Mouse (Mus musculus) stomach, embryonic 16.5 days (tissue): Measurements from ENCODE around the gene Ttc32. TPM values are rescaled to one million over a fixed set of nuclear protein-coding genes. Genes with fewer than 3 reads are reported as not detected.

Source experiments
- ATAC-seq: fragments of 200-750 bp; cut with Nextera tagmentation; 2 replicates; pipeline ENCODE4 v1.8.0; 2017; ENCODE audit warnings: moderate number of reproducible peaks, moderate TSS enrichment; ENCODE audit not compliant: insufficient read depth, low FRiP score
- H3K27ac ChIP-seq: fragments of 300-500 bp; sonication (generic); 2 replicates; pipeline ENCODE4 v1.5.1; 2014; ENCODE audit warnings: low read length
- H3K27me3 ChIP-seq: fragments of 300-500 bp; sonication (generic); 2 replicates; pipeline ENCODE4 v1.6.1; 2014; ENCODE audit warnings: low read length, control low read depth, mixed read lengths; ENCODE audit not compliant: control insufficient read depth, insufficient read depth
- H3K36me3 ChIP-seq: fragments of 300-500 bp; sonication (generic); 2 replicates; pipeline ENCODE4 v1.6.1; 2014; ENCODE audit warnings: low read length; ENCODE audit not compliant: control insufficient read depth, insufficient read depth
- H3K4me1 ChIP-seq: fragments of 300-500 bp; sonication (generic); 2 replicates; pipeline ENCODE4 v1.6.1; 2014; ENCODE audit warnings: low read length, control low read depth, mixed read lengths; ENCODE audit not compliant: control insufficient read depth, insufficient read depth
- H3K4me2 ChIP-seq: fragments of 300-500 bp; sonication (generic); 2 replicates; pipeline ENCODE4 v1.6.1; 2014; ENCODE audit warnings: low read depth, low read length, mixed read lengths
- H3K4me3 ChIP-seq: fragments of 300-500 bp; sonication (generic); replicated peaks from 2 replicates; pipeline ENCODE4 v1.5.1; 2014; ENCODE audit warnings: mild to moderate bottlenecking, low read length
- H3K9ac ChIP-seq: fragments of 300-500 bp; sonication (generic); 2 replicates; pipeline ENCODE4 v1.6.1; 2014; ENCODE audit warnings: low read length
- H3K9me3 ChIP-seq: fragments of 300-500 bp; sonication (generic); replicated peaks from 2 replicates; pipeline ENCODE4 v1.6.1; 2016; ENCODE audit warnings: low read length, control low read depth; ENCODE audit not compliant: control insufficient read depth
- WGBS: fragments of 180-500 bp; shearing (Covaris S2); extraction: QIAGEN DNeasy Blood & Tissue Kit; methylation state at CpG from one replicate; pipeline ENCODE4 v1.1.7; 2014; 5-methylcytosine and 5-hydroxymethylcytosine counted together
- polyA plus RNA-seq: library from polyadenylated mRNA; unstranded; fragments of >200 nt; fragmentation: Nextera tagmentation; extraction: Ambion mirVana; gene quantifications from 2 replicates; pipeline ENCODE4 v1.2.1, GENCODE M21; 2015

The Ttc32 gene
- polyA plus RNA-seq = 19.3 and 21.3 TPM in 2 replicates

DNA sequence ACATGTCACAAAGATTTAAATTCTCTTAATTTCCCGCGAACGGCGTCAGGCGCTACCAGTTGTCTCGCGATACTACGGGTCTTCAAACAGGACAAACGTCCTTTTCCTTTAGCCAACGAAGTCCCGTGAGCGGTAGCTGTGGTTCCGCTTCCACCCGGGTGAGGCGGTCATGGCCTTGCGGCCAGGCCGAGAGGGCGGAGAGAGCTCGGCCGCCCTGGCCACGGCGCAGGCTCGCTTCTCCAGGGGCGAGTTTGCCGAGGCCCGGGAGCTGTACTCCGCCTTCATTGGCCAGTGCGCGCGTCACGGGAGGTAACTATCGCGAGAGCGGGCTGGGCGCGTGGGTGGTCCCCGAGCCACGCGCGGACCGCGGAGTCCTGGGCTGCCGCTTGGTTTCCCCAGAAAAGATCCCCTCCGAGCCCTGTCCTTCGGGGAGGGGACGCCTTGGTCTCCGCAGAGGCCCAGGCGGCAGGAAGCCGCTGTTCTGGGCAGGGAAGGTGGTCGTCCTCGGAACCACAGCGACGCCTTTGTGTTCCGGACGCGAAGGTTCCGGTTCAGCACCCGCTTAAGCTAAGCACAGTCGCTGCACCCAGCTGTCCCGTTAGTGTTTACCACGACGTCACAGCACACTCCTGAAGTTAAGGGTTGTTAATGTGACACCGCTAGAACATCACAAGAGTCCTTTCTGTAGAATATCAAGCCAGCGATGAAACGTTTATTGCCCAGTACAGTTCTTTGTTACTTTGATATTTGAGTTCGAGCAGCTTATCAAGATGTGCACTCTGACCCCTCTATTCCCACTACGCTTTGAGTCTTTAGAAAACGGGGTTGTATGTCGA is at the start of gene Ttc32:
Gene Ttc32, plus strand, starts transcription at position 110 of the 836 bp plus-strand sequence.
- peak within 1 kb of the TSS; percentile 79 for H3K4me2 ChIP-seq
- under 1% methylated on average over 69 of the region's 69 CpGs for WGBS
- peak within 1 kb of the TSS; percentile 99 for H3K27ac ChIP-seq
- no peaks in the 10 kb centered on the region; the same call in 1 of the 2 replicates for H3K36me3 ChIP-seq
- peak; percentile 95 for ATAC-seq
- H3K4me3 ChIP-seq = peak within 1 kb of the TSS; percentile 71
- H3K9me3 ChIP-seq = no peaks in the 10 kb centered on the region
- H3K27me3 ChIP-seq = no peaks in the 10 kb centered on the region
- peak within 1 kb of the TSS; percentile 96 for H3K9ac ChIP-seq
- H3K4me1 ChIP-seq = no peaks in the 10 kb centered on the region

- Histone ChIP-seq H3K27ac (no peak overlapping the region), H3K36me3 (no peaks in the 10 kb centered on the region), H3K9ac (no peak overlapping the region), H3K4me3 (no peak overlapping the region), H3K9me3 (no peaks in the 10 kb centered on the region), H3K4me2 (no peak overlapping the region), H3K4me1 (no peaks in the 10 kb centered on the region), H3K27me3 (no peaks in the 10 kb centered on the region)
- 78% methylated on average over 8 of the region's 8 CpGs for WGBS
- ATAC-seq = no peak
Observed at GRCm38 (mm10) chr12:8993231-8993630, 36.6 kb upstream of the Ttc32 start.

- no peak overlapping the region for H3K4me3 ChIP-seq
- H3K27me3 ChIP-seq = no peaks in the 10 kb centered on the region
- H3K36me3 ChIP-seq = no peaks in the 10 kb centered on the region
- no peak overlapping the region for H3K9ac ChIP-seq
- H3K4me1 ChIP-seq = no peaks in the 10 kb centered on the region
- H3K9me3 ChIP-seq = no peaks in the 10 kb centered on the region
- 87% methylated on average over 4 of the region's 4 CpGs for WGBS
- H3K4me2 ChIP-seq = no peak overlapping the region
- ATAC-seq = no peak
- no peak overlapping the region for H3K27ac ChIP-seq
Observed at GRCm38 (mm10) chr12:8998318-8998717, 31.5 kb upstream of the Ttc32 start.

DNA sequence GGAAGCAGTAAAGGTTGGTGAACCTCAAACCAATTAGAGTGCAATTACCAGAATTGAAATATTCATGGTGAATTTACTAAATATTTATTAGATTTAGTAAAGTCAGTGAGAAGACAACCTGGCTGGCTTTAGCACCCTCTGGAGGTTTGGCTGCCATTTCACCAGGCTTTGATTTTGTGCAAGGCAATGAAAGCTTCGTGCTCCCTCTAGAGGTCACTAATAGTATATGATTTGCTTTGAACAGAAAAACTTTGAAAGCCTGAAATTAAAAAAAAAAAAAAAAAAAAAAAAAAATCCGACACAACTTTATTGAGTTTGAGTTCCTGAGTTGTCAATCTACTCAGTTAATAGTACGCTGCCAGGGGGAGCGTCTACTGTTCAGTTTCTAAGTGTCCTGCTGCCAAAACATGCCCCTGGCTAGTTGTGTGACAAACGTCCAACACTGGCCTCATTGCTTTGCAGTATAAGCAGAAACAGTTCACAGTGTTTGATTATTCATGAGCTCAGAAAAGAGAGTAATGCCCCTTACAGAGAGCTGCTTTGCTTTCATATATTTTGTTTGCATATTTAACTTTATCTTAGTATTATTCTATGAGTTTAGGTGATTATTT is 27.7 kb upstream of the Ttc32 start:
- WGBS = 12% methylated on average over 5 of the region's 5 CpGs
- Histone ChIP-seq H3K27ac (no peak overlapping the region), H3K9me3 (no peaks in the 10 kb centered on the region), H3K27me3 (no peaks in the 10 kb centered on the region), H3K4me2 (no peak overlapping the region), H3K4me3 (no peak overlapping the region), H3K36me3 (no peaks in the 10 kb centered on the region), H3K9ac (0 out of 2 replicates have a peak overlapping the region, but pooled peaks have one; percentile 7), H3K4me1 (no peaks in the 10 kb centered on the region)
- no peak for ATAC-seq

GRCm38 (mm10) chr12:9007146-9007545 is 22.7 kb upstream of the Ttc32 start:
- WGBS = 53% methylated on average over 4 of the region's 4 CpGs
- H3K4me1 ChIP-seq = no peaks in the 10 kb centered on the region
- no peaks in the 10 kb centered on the region for H3K36me3 ChIP-seq
- ATAC-seq = no peak
- H3K9me3 ChIP-seq = no peaks in the 10 kb centered on the region
- H3K9ac ChIP-seq = no peak overlapping the region
- no peak overlapping the region for H3K27ac ChIP-seq
- no peaks in the 10 kb centered on the region for H3K27me3 ChIP-seq
- H3K4me3 ChIP-seq = no peak overlapping the region
- H3K4me2 ChIP-seq = no peak overlapping the region

DNA sequence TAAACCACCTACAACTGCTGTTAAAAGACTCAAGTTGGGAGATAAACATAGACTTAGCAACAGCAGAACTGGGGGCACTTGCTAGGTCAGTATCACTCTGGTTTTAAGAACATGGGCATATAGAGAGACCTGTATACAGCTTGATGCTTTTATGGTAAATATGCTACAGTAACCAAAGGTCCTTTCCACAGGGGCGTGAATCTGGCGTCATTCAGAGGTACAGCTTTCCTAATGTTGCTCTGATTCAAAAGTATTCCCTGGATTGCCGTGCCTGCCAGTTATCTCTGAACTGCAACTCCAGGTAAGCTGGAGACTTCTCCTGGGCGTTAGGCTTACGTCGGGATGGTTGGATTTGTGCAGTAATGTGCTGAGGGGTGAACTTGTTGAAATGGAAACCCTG is 22.0 kb upstream of the Ttc32 start:
- no peak for ATAC-seq
- Histone ChIP-seq H3K9me3 (no peaks in the 10 kb centered on the region), H3K27me3 (no peaks in the 10 kb centered on the region), H3K4me2 (no peak overlapping the region), H3K36me3 (no peaks in the 10 kb centered on the region), H3K4me1 (no peaks in the 10 kb centered on the region), H3K9ac (no peak overlapping the region), H3K27ac (no peak overlapping the region), H3K4me3 (no peak overlapping the region)
- WGBS = 89% methylated on average over 6 of the region's 6 CpGs

- H3K27ac ChIP-seq = no peak overlapping the region
- no peaks in the 10 kb centered on the region for H3K4me1 ChIP-seq
- H3K9ac ChIP-seq = no peak overlapping the region
- H3K4me2 ChIP-seq = no peak overlapping the region
- H3K9me3 ChIP-seq = no peaks in the 10 kb centered on the region
- H3K4me3 ChIP-seq = no peak overlapping the region
- WGBS = 70% methylated on average over 4 of the region's 4 CpGs
- no peak for ATAC-seq
- no peaks in the 10 kb centered on the region for H3K27me3 ChIP-seq
- H3K36me3 ChIP-seq = no peaks in the 10 kb centered on the region
Observed at GRCm38 (mm10) chr12:9010311-9010710, 19.5 kb upstream of the Ttc32 start.

DNA sequence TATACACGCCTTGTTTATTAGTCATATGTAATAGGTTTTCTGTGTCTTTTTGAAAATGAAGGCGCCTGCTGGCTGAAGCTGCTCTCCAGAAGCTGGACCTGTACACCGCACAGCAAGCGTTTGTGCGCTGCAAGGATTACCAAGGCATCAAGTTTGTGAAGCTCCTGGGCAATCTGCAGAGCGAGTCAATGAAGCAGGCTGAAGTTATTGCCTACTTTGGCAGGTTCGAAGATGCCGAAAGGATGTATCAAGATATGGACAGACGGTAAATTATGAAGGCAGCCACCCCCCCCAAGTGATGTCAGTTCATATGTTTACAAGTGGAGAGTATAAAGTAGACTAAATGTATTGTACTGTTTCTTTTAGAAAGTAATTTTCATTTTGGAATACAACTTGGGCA is 13.4 kb upstream of the Ttc32 start:
- Histone ChIP-seq H3K4me3 (no peak overlapping the region), H3K27me3 (no peaks in the 10 kb centered on the region), H3K9me3 (no peaks in the 10 kb centered on the region), H3K4me2 (no peak overlapping the region), H3K36me3 (no peaks in the 10 kb centered on the region), H3K27ac (no peak overlapping the region), H3K4me1 (no peaks in the 10 kb centered on the region), H3K9ac (no peak overlapping the region)
- no peak for ATAC-seq
- 93% methylated on average over 9 of the region's 9 CpGs for WGBS

DNA sequence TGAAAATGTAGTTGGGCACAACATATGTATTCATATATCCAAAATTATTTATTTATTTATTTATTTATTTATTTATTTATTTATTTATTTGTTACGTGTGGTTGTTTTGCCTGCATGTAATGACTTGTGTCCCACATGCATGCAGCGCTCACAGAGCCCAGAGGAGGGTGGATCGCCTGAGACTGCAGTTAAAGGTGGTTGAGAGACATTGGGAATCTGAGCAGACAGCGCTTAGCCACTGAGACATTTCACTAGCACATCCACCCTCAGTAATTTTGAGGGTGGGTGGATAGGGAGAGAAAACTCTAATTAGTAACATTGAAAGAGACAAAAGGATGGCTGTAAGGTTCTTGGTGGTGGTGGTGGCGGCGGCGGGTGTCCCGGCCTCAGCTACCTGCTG is 9.4 kb upstream of the Ttc32 start:
- no peak for ATAC-seq
- 94% methylated on average over 8 of the region's 8 CpGs for WGBS
- Histone ChIP-seq H3K9me3 (no peaks in the 10 kb centered on the region), H3K4me3 (no peak overlapping the region), H3K9ac (no peak overlapping the region), H3K36me3 (no peaks in the 10 kb centered on the region), H3K27ac (no peak overlapping the region), H3K4me1 (no peaks in the 10 kb centered on the region), H3K4me2 (no peak overlapping the region), H3K27me3 (no peaks in the 10 kb centered on the region)
